Mouse (Mus musculus) hindbrain, embryonic 14.5 days (tissue): Measurements from ENCODE around the gene Sugt1. TPM values are rescaled to one million over a fixed set of nuclear protein-coding genes. Genes with fewer than 3 reads are reported as not detected.
A peak's percentile ranks its signal among the peaks of the same experiment; 100 is the strongest.

ENCODE experiments used
- ATAC-seq: fragments of 200-750 bp; cut with Nextera tagmentation; 2 replicates; pipeline ENCODE4 v1.8.0; 2017; ENCODE audit warnings: moderate number of reproducible peaks, mild to moderate bottlenecking, moderate TSS enrichment, moderate library complexity; ENCODE audit not compliant: low FRiP score
- DNase-seq: peaks from one replicate; pipeline ENCODE4 v3.0.0-alpha.2; 2015; ENCODE audit warnings: low spot score
- H3K27ac ChIP-seq: fragments of 300-500 bp; sonication (generic); 2 replicates; pipeline ENCODE4 v1.5.1; 2014; ENCODE audit warnings: mild to moderate bottlenecking, moderate library complexity
- H3K27me3 ChIP-seq: fragments of 300-500 bp; sonication (generic); 2 replicates; pipeline ENCODE4 v1.6.1; 2014; ENCODE audit warnings: mild to moderate bottlenecking, low read length, mixed read lengths; ENCODE audit not compliant: control insufficient read depth, insufficient read depth
- H3K36me3 ChIP-seq: fragments of 300-500 bp; sonication (generic); replicated peaks from 2 replicates; pipeline ENCODE4 v1.6.1; 2014; ENCODE audit not compliant: control insufficient read depth, insufficient read depth
- H3K4me1 ChIP-seq: fragments of 300-500 bp; sonication (generic); replicated peaks from 2 replicates; pipeline ENCODE4 v1.6.1; 2014; ENCODE audit warnings: antibody characterized with exemption, low read length, mixed read lengths; ENCODE audit not compliant: control insufficient read depth, insufficient read depth
- H3K4me2 ChIP-seq: fragments of 300-500 bp; sonication (generic); replicated peaks from 2 replicates; pipeline ENCODE4 v1.6.1; 2014; ENCODE audit warnings: mild to moderate bottlenecking, moderate library complexity
- H3K4me3 ChIP-seq: fragments of 300-500 bp; sonication (generic); replicated peaks from 2 replicates; pipeline ENCODE4 v1.5.1; 2014; ENCODE audit warnings: mild to moderate bottlenecking, low read length
- H3K9ac ChIP-seq: fragments of 300-500 bp; sonication (generic); 2 replicates; pipeline ENCODE4 v1.6.1; 2014
- H3K9me3 ChIP-seq: fragments of 300-500 bp; sonication (generic); 2 replicates; pipeline ENCODE4 v1.6.1; 2016; ENCODE audit warnings: low read length; ENCODE audit not compliant: control insufficient read depth
- WGBS: fragments of 180-500 bp; shearing (Covaris S2); extraction: QIAGEN DNeasy Blood & Tissue Kit; methylation state at CpG from one replicate; pipeline ENCODE4 v1.1.7; 2014; 5-methylcytosine and 5-hydroxymethylcytosine counted together
- polyA plus RNA-seq: library from polyadenylated mRNA; unstranded; fragments of >200 nt; fragmentation: Nextera tagmentation; extraction: Ambion mirVana; gene quantifications from 2 replicates; pipeline ENCODE4 v1.2.1, GENCODE M21; 2014

Sugt1 gene
- polyA plus RNA-seq, 1 experiment from 2014 or later, result 115 TPM

GRCm38 (mm10) chr14:79660467-79660866 lies 73.0 kb downstream of the Sugt1 start:
- peak overlapping the region; percentile 46; the same call in 1 of the 2 replicates for H3K4me2 ChIP-seq
- 38% methylated on average over 5 of the region's 5 CpGs for WGBS
- H3K27me3 ChIP-seq, result no peaks in the 10 kb centered on the region
- H3K36me3 ChIP-seq, result no peaks in the 10 kb centered on the region
- H3K4me1 ChIP-seq, result peaks cover 35% of the 10 kb centered on the region
- no peak overlapping the region for H3K4me3 ChIP-seq
- ATAC-seq (no peak), DNase-seq (no peak)
- no peak overlapping the region for H3K9ac ChIP-seq
- H3K9me3 ChIP-seq, result no peaks in the 10 kb centered on the region
- H3K27ac ChIP-seq, result 0 out of 2 replicates have a peak overlapping the region, but pooled peaks have one; percentile 32

- Histone ChIP-seq H3K27me3 (no peaks in the 10 kb centered on the region), H3K4me3 (peak overlapping the region; percentile 11), H3K9ac (peak overlapping the region; percentile 35; the same call in 1 of the 2 replicates), H3K36me3 (no peaks in the 10 kb centered on the region), H3K4me1 (peaks cover 35% of the 10 kb centered on the region), H3K27ac (no peak overlapping the region), H3K9me3 (no peaks in the 10 kb centered on the region), H3K4me2 (peak overlapping the region; percentile 46)
- ATAC-seq, result 0 out of 2 replicates have a peak, but pooled peaks have one; percentile 44
- peak; percentile 34 for DNase-seq
- WGBS, result 18% methylated on average over 33 of the region's 33 CpGs
Measured at GRCm38 (mm10) chr14:79661005-79661917, 73.8 kb downstream of the Sugt1 start.

GRCm38 (mm10) chr14:79662001-79662400 lies 74.5 kb downstream of the Sugt1 start, which contains the start of gene Cnmd:
Gene Cnmd (minus strand): TSS chr14:79662170.
- 61% methylated on average over 4 of the region's 4 CpGs for WGBS
- no peak for DNase-seq
- peak within 1 kb of the TSS; percentile 11 for H3K4me3 ChIP-seq
- H3K4me2 ChIP-seq, result peak within 1 kb of the TSS; percentile 46
- no peak within 1 kb of the TSS for H3K27ac ChIP-seq
- no peaks in the 10 kb centered on the region for H3K27me3 ChIP-seq
- peak within 1 kb of the TSS; percentile 35; the same call in 1 of the 2 replicates for H3K9ac ChIP-seq
- H3K36me3 ChIP-seq, result no peaks in the 10 kb centered on the region
- no peaks in the 10 kb centered on the region for H3K9me3 ChIP-seq
- H3K4me1 ChIP-seq, result peaks cover 35% of the 10 kb centered on the region
- ATAC-seq, result no peak

GRCm38 (mm10) chr14:79671008-79671407 lies 83.5 kb downstream of the Sugt1 start:
- no peak overlapping the region for H3K9ac ChIP-seq
- ATAC-seq, result no peak

GRCm38 (mm10) chr14:79672567-79672966 lies 85.1 kb downstream of the Sugt1 start:
- Histone ChIP-seq H3K4me3 (no peak overlapping the region), H3K4me2 (no peak overlapping the region), H3K27ac (no peak overlapping the region), H3K36me3 (no peaks in the 10 kb centered on the region), H3K4me1 (peaks cover 19% of the 10 kb centered on the region), H3K9ac (no peak overlapping the region), H3K9me3 (no peaks in the 10 kb centered on the region), H3K27me3 (no peaks in the 10 kb centered on the region)
- WGBS, result 46% methylated on average over 5 of the region's 5 CpGs
- DNase-seq (no peak), ATAC-seq (no peak)

More at GRCm38 (mm10) chr14:79671008-79671407, 83.5 kb downstream of the Sugt1 start:
- Histone ChIP-seq H3K27me3 (no peaks in the 10 kb centered on the region), H3K4me3 (no peak overlapping the region), H3K9me3 (no peaks in the 10 kb centered on the region), H3K4me2 (no peak overlapping the region), H3K36me3 (no peaks in the 10 kb centered on the region), H3K4me1 (peaks cover 16% of the 10 kb centered on the region), H3K27ac (no peak overlapping the region)
- no peak for DNase-seq
- WGBS, result 85% methylated on average over 3 of the region's 3 CpGs

GRCm38 (mm10) chr14:79673083-79674013 lies 85.9 kb downstream of the Sugt1 start:
- H3K4me1 ChIP-seq, result peaks cover 21% of the 10 kb centered on the region
- H3K27ac ChIP-seq, result no peak overlapping the region
- no peak overlapping the region for H3K4me3 ChIP-seq
- H3K4me2 ChIP-seq, result no peak overlapping the region
- DNase-seq, result no peak
- H3K9me3 ChIP-seq, result no peaks in the 10 kb centered on the region
- H3K36me3 ChIP-seq, result no peaks in the 10 kb centered on the region
- ATAC-seq, result peak; percentile 31; the same call in 1 of the 2 replicates
- no peak overlapping the region for H3K9ac ChIP-seq
- H3K27me3 ChIP-seq, result no peaks in the 10 kb centered on the region
- WGBS, result 36% methylated on average over 17 of the region's 17 CpGs

GRCm38 (mm10) chr14:79677108-79677753 lies 89.7 kb downstream of the Sugt1 start:
- DNase-seq (no peak), ATAC-seq (no peak)
- peaks cover 22% of the 10 kb centered on the region for H3K4me1 ChIP-seq
- H3K27me3 ChIP-seq, result no peaks in the 10 kb centered on the region
- peak overlapping the region; percentile 14; the same call in 1 of the 2 replicates for H3K27ac ChIP-seq
- H3K4me3 ChIP-seq, result no peak overlapping the region
- H3K9ac ChIP-seq, result no peak overlapping the region
- peak overlapping the region; percentile 2; the same call in 1 of the 2 replicates for H3K4me2 ChIP-seq
- H3K36me3 ChIP-seq, result no peaks in the 10 kb centered on the region
- no peaks in the 10 kb centered on the region for H3K9me3 ChIP-seq
- 53% methylated on average over 15 of the region's 15 CpGs for WGBS

- Histone ChIP-seq H3K4me1 (peaks cover 13% of the 10 kb centered on the region), H3K27me3 (no peaks in the 10 kb centered on the region), H3K4me3 (no peak overlapping the region), H3K9me3 (no peaks in the 10 kb centered on the region), H3K27ac (0 out of 2 replicates have a peak overlapping the region, but pooled peaks have one; percentile 1), H3K4me2 (0 out of 2 replicates have a peak overlapping the region, but pooled peaks have one; percentile 2), H3K9ac (no peak overlapping the region), H3K36me3 (no peaks in the 10 kb centered on the region)
- DNase-seq (no peak), ATAC-seq (no peak)
- 46% methylated on average over 14 of the region's 14 CpGs for WGBS
Measured at GRCm38 (mm10) chr14:79677891-79678687, 90.6 kb downstream of the Sugt1 start.
